Mouse (Mus musculus) CH12.LX (cell line): Measurements from ENCODE around the gene Col27a1.

Source experiments
- CHD1 ChIP-seq: IDR thresholded peaks from 2 replicates; pipeline ENCODE4 v1.6.1; 2012; ENCODE audit warnings: low read depth, low read length, improper control_type of control experiment, inconsistent platforms
- CHD2 ChIP-seq: IDR thresholded peaks from 2 replicates; pipeline ENCODE4 v1.6.1; 2011; ENCODE audit warnings: low read length, improper control_type of control experiment
- CTCF ChIP-seq, 2 experiments: IDR thresholded peaks in 1 of 2; conservative IDR thresholded peaks in 1 of 2; 2 replicates each; pipeline ENCODE4 v1.5.1; 2011 to 2012; ENCODE audit warnings: low read depth in 2 of 2, low read length in 2 of 2, improper control_type of control experiment in 1 of 2, inconsistent platforms in 1 of 2, mild to moderate bottlenecking in 1 of 2, moderate library complexity in 1 of 2
- HCFC1 ChIP-seq: IDR thresholded peaks from 2 replicates; pipeline ENCODE4 v1.6.1; 2012; ENCODE audit warnings: low read depth, mild to moderate bottlenecking, inconsistent platforms, low read length, improper control_type of control experiment
- KAT2A ChIP-seq: IDR thresholded peaks from 2 replicates; pipeline ENCODE4 v1.6.1; 2012; ENCODE audit warnings: low read length, improper control_type of control experiment, inconsistent platforms; ENCODE audit not compliant: insufficient replicate concordance
- MEF2A ChIP-seq: IDR thresholded peaks from 2 replicates; pipeline ENCODE4 v1.6.1; 2014; ENCODE audit warnings: low read depth, mild to moderate bottlenecking, inconsistent platforms, low read length, improper control_type of control experiment, borderline replicate concordance
- NELFE ChIP-seq: IDR thresholded peaks from 2 replicates; pipeline ENCODE4 v1.6.1; 2011; ENCODE audit warnings: low read depth, low read length, improper control_type of control experiment
- PAX5 ChIP-seq: IDR thresholded peaks from 2 replicates; pipeline ENCODE4 v1.6.1; 2012; ENCODE audit warnings: low read length, inconsistent platforms, mixed read lengths
- POLR2A ChIP-seq: IDR thresholded peaks from 2 replicates; pipeline ENCODE4 v1.6.1; 2011; ENCODE audit warnings: low read depth, mild to moderate bottlenecking, improper control_type of control experiment, low read length
- USF1 ChIP-seq: IDR thresholded peaks from 2 replicates; pipeline ENCODE4 v1.6.1; 2014; ENCODE audit warnings: low read depth, mild to moderate bottlenecking, inconsistent platforms, low read length, improper control_type of control experiment
- USF2 ChIP-seq: conservative IDR thresholded peaks from 2 replicates; pipeline ENCODE4 v1.6.1; 2011; ENCODE audit warnings: low read depth, low read length, improper control_type of control experiment
- ZNF384 ChIP-seq: IDR thresholded peaks from 2 replicates; pipeline ENCODE4 v1.6.1; 2012; ENCODE audit warnings: low read depth, low read length, improper control_type of control experiment, inconsistent platforms

GRCm38 (mm10) chr4:63259066-63259465 is 45.3 kb downstream of the Col27a1 start:
- TF ChIP-seq CTCF (conservative IDR thresholded peaks at IDR 0.05 in 1 of 2, IDR thresholded peaks at IDR 0.05 in 1 of 2; ENCODE audit: low read depth in 2 of 2, low read length in 2 of 2) (no peak), USF2 (no peak), CHD1 (no peak), MEF2A (no peak), KAT2A (no peak), HCFC1 (no peak), CHD2 (no peak), POLR2A (no peak), USF1 (no peak), NELFE (no peak), PAX5 (no peak), ZNF384 (no peak)
